Mouse (Mus musculus) kidney, adult 2 months (tissue): ENCODE measurements around the gene Plekha6.

Experiments used
- CTCF ChIP-seq: fragments of 200-500 bp; conservative IDR thresholded peaks from 2 replicates; pipeline ENCODE4 v1.5.1; 2011; ENCODE audit warnings: low read depth, mild to moderate bottlenecking, control low read depth, low read length, moderate library complexity, mixed read lengths; ENCODE audit not compliant: insufficient read depth, insufficient read length
- POLR2A ChIP-seq: fragments of 200-500 bp; IDR thresholded peaks from one replicate; pipeline ENCODE4 v1.6.1; 2011; ENCODE audit warnings: low read depth, low read length, control low read depth

GRCm38 (mm10) chr1:133221459-133221858 lies 57.4 kb downstream of the Plekha6 start:
- no peak for TF ChIP-seq CTCF
- no peak for TF ChIP-seq POLR2A
